Mouse (Mus musculus) neural tube, embryonic 14.5 days (tissue): ENCODE measurements around the gene Fam189b. TPM values are rescaled to one million over a fixed set of nuclear protein-coding genes. Genes with fewer than 3 reads are reported as not detected.

Source experiments
- ATAC-seq: fragments of 200-750 bp; cut with Nextera tagmentation; 2 replicates; pipeline ENCODE4 v1.8.0; 2017; ENCODE audit warnings: low read depth, mild to moderate bottlenecking, moderate TSS enrichment, moderate library complexity
- H3K27ac ChIP-seq: fragments of 300-500 bp; sonication (generic); 2 replicates; pipeline ENCODE4 v1.5.1; 2014; ENCODE audit warnings: low read depth, mild to moderate bottlenecking, control low read depth, low read length, moderate library complexity, mixed read lengths
- H3K27me3 ChIP-seq: fragments of 300-500 bp; sonication (generic); 2 replicates; pipeline ENCODE4 v1.6.1; 2014; ENCODE audit warnings: low read length; ENCODE audit not compliant: control insufficient read depth, insufficient read depth
- H3K36me3 ChIP-seq: fragments of 300-500 bp; sonication (generic); 2 replicates; pipeline ENCODE4 v1.6.1; 2014; ENCODE audit warnings: low read length, mixed read lengths; ENCODE audit not compliant: control insufficient read depth, insufficient read depth
- H3K4me1 ChIP-seq: fragments of 300-500 bp; sonication (generic); 2 replicates; pipeline ENCODE4 v1.6.1; 2014; ENCODE audit warnings: low read length; ENCODE audit not compliant: control insufficient read depth, insufficient read depth
- H3K4me2 ChIP-seq: fragments of 300-500 bp; sonication (generic); 2 replicates; pipeline ENCODE4 v1.6.1; 2014; ENCODE audit warnings: mild to moderate bottlenecking, low read depth, low read length, control low read depth
- H3K4me3 ChIP-seq: fragments of 300-500 bp; sonication (generic); 2 replicates; pipeline ENCODE4 v1.5.1; 2014; ENCODE audit warnings: low read depth, low read length, control low read depth, mixed read lengths
- H3K9ac ChIP-seq: fragments of 300-500 bp; sonication (generic); replicated peaks from 2 replicates; pipeline ENCODE4 v1.6.1; 2014; ENCODE audit warnings: low read depth, mild to moderate bottlenecking, control low read depth, low read length, mixed read lengths
- H3K9me3 ChIP-seq: fragments of 300-500 bp; sonication (generic); 2 replicates; pipeline ENCODE4 v1.6.1; 2016; ENCODE audit warnings: low read length; ENCODE audit not compliant: control insufficient read depth
- WGBS: fragments of 180-500 bp; shearing (Covaris S2); extraction: QIAGEN DNeasy Blood & Tissue Kit; methylation state at CpG from one replicate; pipeline ENCODE4 v1.1.7; 2014; 5-methylcytosine and 5-hydroxymethylcytosine counted together
- polyA plus RNA-seq: library from polyadenylated mRNA; unstranded; fragments of >200 nt; fragmentation: Nextera tagmentation; extraction: Ambion mirVana; gene quantifications from 2 replicates; pipeline ENCODE4 v1.2.1, GENCODE M21; 2014

Gene Fam189b
- polyA plus RNA-seq, 1 experiment from 2014 or later = 38.5 TPM

- H3K36me3 ChIP-seq = 0 out of 2 replicates have a peak, but pooled peaks cover 6% of the 10 kb centered on the region
- no peak overlapping the region for H3K9ac ChIP-seq
- H3K4me1 ChIP-seq = no peaks in the 10 kb centered on the region
- no peaks in the 10 kb centered on the region for H3K9me3 ChIP-seq
- H3K4me3 ChIP-seq = no peak overlapping the region
- no peaks in the 10 kb centered on the region for H3K27me3 ChIP-seq
- ATAC-seq = no peak
- H3K4me2 ChIP-seq = no peak overlapping the region
- H3K27ac ChIP-seq = no peak overlapping the region
- WGBS = 79% methylated on average over 1 of the region's 1 CpGs
Observed at GRCm38 (mm10) chr3:89193351-89193750, 10.4 kb downstream of the Fam189b start.

GRCm38 (mm10) chr3:89193853-89194252 is 10.9 kb downstream of the Fam189b start:
- H3K4me3 ChIP-seq = no peak overlapping the region
- 0 out of 2 replicates have a peak, but pooled peaks cover 1% of the 10 kb centered on the region for H3K36me3 ChIP-seq
- H3K9me3 ChIP-seq = no peaks in the 10 kb centered on the region
- 86% methylated on average over 2 of the region's 2 CpGs for WGBS
- H3K4me1 ChIP-seq = no peaks in the 10 kb centered on the region
- no peak overlapping the region for H3K27ac ChIP-seq
- ATAC-seq = no peak
- H3K27me3 ChIP-seq = no peaks in the 10 kb centered on the region
- H3K9ac ChIP-seq = no peak overlapping the region
- H3K4me2 ChIP-seq = no peak overlapping the region

- Histone ChIP-seq H3K27me3 (no peaks in the 10 kb centered on the region), H3K4me2 (peak overlapping the region; percentile 45), H3K9ac (peak overlapping the region; percentile 29), H3K4me3 (peak overlapping the region; percentile 27), H3K36me3 (no peaks in the 10 kb centered on the region), H3K9me3 (no peaks in the 10 kb centered on the region), H3K4me1 (no peaks in the 10 kb centered on the region), H3K27ac (peak overlapping the region; percentile 56)
- ATAC-seq = peak; percentile 94
- WGBS = 9% methylated on average over 33 of the region's 33 CpGs
Observed at GRCm38 (mm10) chr3:89195979-89196877, 13.3 kb downstream of the Fam189b start.

- Histone ChIP-seq H3K27ac (no peak overlapping the region), H3K9ac (no peak overlapping the region), H3K9me3 (no peaks in the 10 kb centered on the region), H3K4me2 (no peak overlapping the region), H3K27me3 (no peaks in the 10 kb centered on the region), H3K4me3 (no peak overlapping the region), H3K4me1 (peaks cover 5% of the 10 kb centered on the region; the same call in 1 of the 2 replicates), H3K36me3 (peaks cover 10% of the 10 kb centered on the region)
- ATAC-seq = no peak
- 84% methylated on average over 3 of the region's 3 CpGs for WGBS
Observed at GRCm38 (mm10) chr3:89199839-89200238, 16.9 kb downstream of the Fam189b start.

GRCm38 (mm10) chr3:89202253-89203141 is 19.6 kb downstream of the Fam189b start, which contains the start of gene Gba:
Gene Gba, plus strand, starts transcription at chr3:89202928.
- peak within 1 kb of the TSS; percentile 53 for H3K4me2 ChIP-seq
- peaks cover 27% of the 10 kb centered on the region for H3K36me3 ChIP-seq
- ATAC-seq = peak; percentile 86
- peaks cover 5% of the 10 kb centered on the region; the same call in 1 of the 2 replicates for H3K4me1 ChIP-seq
- no peak within 1 kb of the TSS for H3K27ac ChIP-seq
- peak within 1 kb of the TSS; percentile 41 for H3K9ac ChIP-seq
- H3K9me3 ChIP-seq = no peaks in the 10 kb centered on the region
- WGBS = 27% methylated on average over 13 of the region's 13 CpGs
- H3K4me3 ChIP-seq = peak within 1 kb of the TSS; percentile 46
- no peaks in the 10 kb centered on the region for H3K27me3 ChIP-seq

GRCm38 (mm10) chr3:89203142-89203514 is 20.2 kb downstream of the Fam189b start:
- Histone ChIP-seq H3K4me3 (peak overlapping the region; percentile 46), H3K9ac (peak overlapping the region; percentile 41), H3K4me2 (peak overlapping the region; percentile 53), H3K9me3 (no peaks in the 10 kb centered on the region), H3K4me1 (peaks cover 5% of the 10 kb centered on the region; the same call in 1 of the 2 replicates), H3K27ac (no peak overlapping the region), H3K27me3 (no peaks in the 10 kb centered on the region), H3K36me3 (peaks cover 33% of the 10 kb centered on the region)
- WGBS = 44% methylated on average over 5 of the region's 5 CpGs
- peak; percentile 9; the same call in 1 of the 2 replicates for ATAC-seq

- Histone ChIP-seq H3K9ac (no peak overlapping the region), H3K4me1 (peaks cover 5% of the 10 kb centered on the region; the same call in 1 of the 2 replicates), H3K9me3 (no peaks in the 10 kb centered on the region), H3K36me3 (peaks cover 62% of the 10 kb centered on the region), H3K27me3 (no peaks in the 10 kb centered on the region), H3K27ac (no peak overlapping the region), H3K4me2 (no peak overlapping the region), H3K4me3 (no peak overlapping the region)
- ATAC-seq = no peak
- 94% methylated on average over 7 of the region's 7 CpGs for WGBS
Observed at GRCm38 (mm10) chr3:89206079-89206478, 23.1 kb downstream of the Fam189b start.

- Histone ChIP-seq H3K36me3 (peaks cover 65% of the 10 kb centered on the region), H3K4me1 (peaks cover 5% of the 10 kb centered on the region; the same call in 1 of the 2 replicates), H3K4me3 (no peak overlapping the region), H3K27ac (no peak overlapping the region), H3K9ac (no peak overlapping the region), H3K27me3 (no peaks in the 10 kb centered on the region), H3K4me2 (no peak overlapping the region), H3K9me3 (no peaks in the 10 kb centered on the region)
- no peak for ATAC-seq
- 93% methylated on average over 2 of the region's 2 CpGs for WGBS
Observed at GRCm38 (mm10) chr3:89206695-89207094, 23.8 kb downstream of the Fam189b start.
